Mouse (Mus musculus): ENCODE measurements around the gene Meaf6. TPM values are rescaled to one million over a fixed set of nuclear protein-coding genes. Genes with fewer than 3 reads are reported as not detected.
A peak's percentile ranks its signal among the peaks of the same experiment; 100 is the strongest.

The Meaf6 gene
- total and polyA plus RNA-seq, 3 experiments = 43.4 to 79.4 (median 54.2) TPM

DNA sequence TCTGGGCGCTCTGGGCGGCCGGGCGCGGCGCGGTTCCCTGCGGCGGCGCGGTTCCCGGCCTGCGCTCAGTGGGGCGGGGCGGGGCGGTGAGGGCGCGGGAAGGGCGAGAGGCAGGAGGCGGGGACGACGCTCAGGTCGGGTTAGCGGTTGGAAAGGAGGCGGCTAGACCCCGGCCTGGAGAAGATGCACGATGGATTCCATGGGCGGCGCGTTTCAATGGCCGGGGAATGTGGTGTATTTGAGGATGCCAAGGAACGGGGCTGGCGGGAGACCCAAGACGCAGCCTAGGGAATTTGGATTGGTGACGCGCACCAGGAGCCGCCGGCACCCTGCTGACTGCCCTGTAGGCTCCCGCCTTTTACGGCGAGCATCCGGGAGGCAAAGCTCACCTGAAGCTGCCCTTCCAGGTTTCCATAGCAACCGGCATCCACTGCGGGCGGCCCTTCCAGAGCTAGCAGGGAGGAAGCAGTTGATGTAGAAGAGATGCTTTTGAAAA is 460 bp downstream of the Meaf6 start:
- H3K27me3 ChIP-seq (ENCODE audit: insufficient read depth, low read length) = no peaks in the 10 kb centered on the region
- peak; percentile 60 for DNase-seq (ENCODE audit: low spot score)
- peaks cover 61% of the 10 kb centered on the region for H3K36me3 ChIP-seq (replicated peaks)
- no peaks in the 10 kb centered on the region for H3K9me3 ChIP-seq (replicated peaks)
- H3K4me3 ChIP-seq (ENCODE audit: low read depth, low read length) = peak overlapping the region; percentile 91
- TF ChIP-seq GATA1 (IDR thresholded peaks at IDR 0.05; ENCODE audit: borderline replicate concordance, low read length) = no peak
- TF ChIP-seq CTCF (IDR thresholded peaks at IDR 0.05; ENCODE audit: low read depth, low read length) = no peak
- TF ChIP-seq POLR2AphosphoS5 (IDR thresholded peaks at IDR 0.05; ENCODE audit: insufficient replicate concordance, low read depth, low read length) = no peak
- no peak for TF ChIP-seq TAL1 (conservative IDR thresholded peaks at IDR 0.05; ENCODE audit: low read depth, low read length)
- TF ChIP-seq GATA2 (IDR thresholded peaks at IDR 0.05; ENCODE audit: borderline replicate concordance, low read depth, low read length) = no peak
- peak; percentile 66 for ATAC-seq (ENCODE audit: extremely low read depth, insufficient number of reproducible peaks, low FRiP score, poor library complexity, severe bottlenecking)
- peaks cover 34% of the 10 kb centered on the region for H3K4me1 ChIP-seq (ENCODE audit: insufficient read depth, low read depth, low read length)

DNA sequence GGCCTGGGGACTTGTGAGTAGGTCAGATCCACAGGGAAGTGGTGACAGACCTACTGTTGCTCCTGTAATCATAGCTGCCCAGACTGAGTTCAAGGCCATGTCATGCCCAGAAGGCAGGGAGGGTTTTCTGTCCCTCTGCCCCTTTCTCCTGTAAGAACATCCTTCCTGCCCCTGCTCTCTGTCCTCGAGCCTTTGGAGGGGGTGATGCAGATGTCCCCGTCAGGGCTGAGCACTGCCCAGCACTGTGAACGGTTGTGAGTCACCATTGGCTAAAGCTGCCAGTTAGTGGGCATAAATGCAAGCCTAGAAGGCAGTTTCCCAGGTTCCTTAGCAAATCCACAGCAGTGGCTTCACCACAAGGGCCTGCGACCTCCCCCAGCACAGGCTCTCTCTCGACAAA is 8.1 kb downstream of the Meaf6 start:
- Histone ChIP-seq H3K27me3 (ENCODE audit: insufficient read depth, low read length) (no peaks in the 10 kb centered on the region), H3K4me3 (ENCODE audit: low read depth, low read length) (no peak overlapping the region), H3K9me3 (replicated peaks) (peaks cover 4% of the 10 kb centered on the region), H3K36me3 (replicated peaks) (peaks cover 92% of the 10 kb centered on the region), H3K4me1 (ENCODE audit: insufficient read depth, low read depth, low read length) (peaks cover 6% of the 10 kb centered on the region)
- DNase-seq (ENCODE audit: low spot score) (no peak), ATAC-seq (ENCODE audit: extremely low read depth, insufficient number of reproducible peaks, low FRiP score, poor library complexity, severe bottlenecking) (no peak)
- no peak for TF ChIP-seq GATA1 (IDR thresholded peaks at IDR 0.05; ENCODE audit: borderline replicate concordance, low read length)
- no peak for TF ChIP-seq TAL1 (conservative IDR thresholded peaks at IDR 0.05; ENCODE audit: low read depth, low read length)
- no peak for TF ChIP-seq POLR2AphosphoS5 (IDR thresholded peaks at IDR 0.05; ENCODE audit: insufficient replicate concordance, low read depth, low read length)
- TF ChIP-seq CTCF (IDR thresholded peaks at IDR 0.05; ENCODE audit: low read depth, low read length) = no peak
- no peak for TF ChIP-seq GATA2 (IDR thresholded peaks at IDR 0.05; ENCODE audit: borderline replicate concordance, low read depth, low read length)

DNA sequence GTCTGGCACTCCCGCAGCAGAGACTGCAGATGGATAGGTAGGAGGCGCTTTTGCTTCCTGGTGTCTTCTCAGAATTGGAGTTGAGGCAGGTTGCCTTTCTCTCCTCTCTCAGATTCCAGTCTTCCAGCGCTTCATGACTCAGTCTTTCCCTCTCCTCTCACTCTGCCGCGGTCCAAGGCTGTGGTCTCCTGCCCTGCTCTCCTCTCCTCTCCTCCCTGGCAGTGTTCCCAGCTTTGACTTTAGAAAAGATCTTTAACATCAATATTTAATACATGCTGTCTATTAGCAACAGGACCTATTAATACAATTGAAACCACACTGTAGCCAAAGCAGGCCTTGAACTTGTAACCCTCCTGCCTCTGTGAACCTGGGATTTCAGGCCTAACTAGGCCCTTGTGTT is 11.1 kb downstream of the Meaf6 start:
- ATAC-seq (ENCODE audit: extremely low read depth, insufficient number of reproducible peaks, low FRiP score, poor library complexity, severe bottlenecking) (no peak), DNase-seq (ENCODE audit: low spot score) (no peak)
- Histone ChIP-seq H3K9me3 (replicated peaks) (peaks cover 4% of the 10 kb centered on the region), H3K4me3 (ENCODE audit: low read depth, low read length) (no peak overlapping the region), H3K4me1 (ENCODE audit: insufficient read depth, low read depth, low read length) (peaks cover 10% of the 10 kb centered on the region), H3K27me3 (ENCODE audit: insufficient read depth, low read length) (no peaks in the 10 kb centered on the region), H3K36me3 (replicated peaks) (peaks cover 86% of the 10 kb centered on the region)
- TF ChIP-seq GATA2 (IDR thresholded peaks at IDR 0.05; ENCODE audit: borderline replicate concordance, low read depth, low read length) = no peak
- TF ChIP-seq GATA1 (IDR thresholded peaks at IDR 0.05; ENCODE audit: borderline replicate concordance, low read length) = no peak
- no peak for TF ChIP-seq TAL1 (conservative IDR thresholded peaks at IDR 0.05; ENCODE audit: low read depth, low read length)
- no peak for TF ChIP-seq POLR2AphosphoS5 (IDR thresholded peaks at IDR 0.05; ENCODE audit: insufficient replicate concordance, low read depth, low read length)
- no peak for TF ChIP-seq CTCF (IDR thresholded peaks at IDR 0.05; ENCODE audit: low read depth, low read length)

DNA sequence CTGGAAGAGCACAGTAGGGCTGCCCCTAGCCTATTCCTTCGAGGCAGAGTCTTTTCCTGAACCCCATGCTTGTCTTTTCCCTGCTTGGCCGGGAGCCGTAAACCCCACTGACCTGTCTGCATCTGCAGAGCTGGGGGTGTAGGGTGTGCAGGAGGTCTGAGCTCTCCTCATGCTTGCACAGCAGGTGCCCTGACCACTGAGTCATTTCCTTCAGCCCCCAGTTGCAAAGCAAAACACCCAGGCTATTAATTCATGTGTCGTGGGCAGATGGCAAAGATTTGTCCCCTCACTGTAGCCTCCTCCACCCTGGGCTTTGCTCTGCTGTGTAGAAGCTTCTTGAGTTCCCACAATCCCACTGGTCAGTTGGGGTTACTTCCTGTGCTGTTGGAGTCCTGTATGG is 12.5 kb downstream of the Meaf6 start:
- no peak for DNase-seq (ENCODE audit: low spot score)
- H3K4me1 ChIP-seq (ENCODE audit: insufficient read depth, low read depth, low read length) = peaks cover 10% of the 10 kb centered on the region
- peaks cover 87% of the 10 kb centered on the region for H3K36me3 ChIP-seq (replicated peaks)
- H3K4me3 ChIP-seq (ENCODE audit: low read depth, low read length) = no peak overlapping the region
- no peaks in the 10 kb centered on the region for H3K9me3 ChIP-seq (replicated peaks)
- TF ChIP-seq CTCF (IDR thresholded peaks at IDR 0.05; ENCODE audit: low read depth, low read length) = no peak
- TF ChIP-seq GATA1 (IDR thresholded peaks at IDR 0.05; ENCODE audit: borderline replicate concordance, low read length) = no peak
- TF ChIP-seq TAL1 (conservative IDR thresholded peaks at IDR 0.05; ENCODE audit: low read depth, low read length) = no peak
- TF ChIP-seq POLR2AphosphoS5 (IDR thresholded peaks at IDR 0.05; ENCODE audit: insufficient replicate concordance, low read depth, low read length) = no peak
- no peak for TF ChIP-seq GATA2 (IDR thresholded peaks at IDR 0.05; ENCODE audit: borderline replicate concordance, low read depth, low read length)
- H3K27me3 ChIP-seq (ENCODE audit: insufficient read depth, low read length) = no peaks in the 10 kb centered on the region
- ATAC-seq (ENCODE audit: extremely low read depth, insufficient number of reproducible peaks, low FRiP score, poor library complexity, severe bottlenecking) = no peak

DNA sequence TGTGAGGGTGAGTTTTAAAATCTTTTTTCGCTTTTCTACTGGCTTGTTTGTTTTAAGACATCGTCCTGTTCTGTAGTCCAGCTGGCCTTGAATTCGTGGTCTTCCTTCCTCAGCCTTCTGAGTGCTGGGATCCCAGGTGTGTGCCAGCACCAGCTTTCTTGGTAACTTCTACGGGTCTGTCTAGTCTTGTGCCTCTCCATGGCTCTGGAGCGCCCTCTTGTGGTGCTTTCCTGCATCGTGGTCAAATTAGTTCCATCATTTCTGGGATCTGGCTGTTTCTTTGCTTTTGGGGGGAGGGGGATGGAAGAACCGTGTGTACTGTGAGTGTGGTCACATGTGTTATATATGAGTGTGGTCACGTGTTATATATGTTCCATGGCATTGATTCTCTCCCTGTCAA is 14.5 kb downstream of the Meaf6 start:
- H3K4me3 ChIP-seq (ENCODE audit: low read depth, low read length) = no peak overlapping the region
- ATAC-seq (ENCODE audit: extremely low read depth, insufficient number of reproducible peaks, low FRiP score, poor library complexity, severe bottlenecking) (peak; percentile 45; the same call in 1 of the 2 replicates), DNase-seq (ENCODE audit: low spot score) (peak; percentile 74)
- TF ChIP-seq CTCF (IDR thresholded peaks at IDR 0.05; ENCODE audit: low read depth, low read length) (peak; percentile 86), GATA1 (IDR thresholded peaks at IDR 0.05; ENCODE audit: borderline replicate concordance, low read length) (no peak)
- H3K27me3 ChIP-seq (ENCODE audit: insufficient read depth, low read length) = no peaks in the 10 kb centered on the region
- H3K4me1 ChIP-seq (ENCODE audit: insufficient read depth, low read depth, low read length) = peaks cover 7% of the 10 kb centered on the region
- no peaks in the 10 kb centered on the region for H3K9me3 ChIP-seq (replicated peaks)
- H3K36me3 ChIP-seq (replicated peaks) = peaks cover 88% of the 10 kb centered on the region

DNA sequence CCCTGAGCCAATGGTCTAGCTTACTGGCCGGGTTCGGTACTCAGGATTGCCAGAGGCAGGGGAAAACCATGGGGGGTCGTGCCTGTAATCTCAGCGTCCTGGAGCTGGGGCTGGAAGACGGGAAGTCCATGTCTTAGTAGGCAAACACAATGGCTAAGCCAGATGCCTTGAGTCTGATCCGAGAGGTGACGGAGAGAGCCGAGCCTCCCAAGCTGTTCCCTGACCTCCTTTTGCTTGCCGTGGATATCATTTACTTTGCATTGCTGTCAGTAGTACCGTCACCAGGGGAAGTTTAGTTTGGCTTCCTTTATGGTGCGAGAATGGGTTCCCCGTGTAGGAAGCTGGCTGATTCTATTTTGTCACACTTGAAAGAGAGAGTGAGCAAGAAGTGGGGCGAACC is 16.4 kb downstream of the Meaf6 start:
- no peaks in the 10 kb centered on the region for H3K27me3 ChIP-seq (ENCODE audit: insufficient read depth, low read length)
- peaks cover 7% of the 10 kb centered on the region for H3K4me1 ChIP-seq (ENCODE audit: insufficient read depth, low read depth, low read length)
- no peak for TF ChIP-seq GATA2 (IDR thresholded peaks at IDR 0.05; ENCODE audit: borderline replicate concordance, low read depth, low read length)
- TF ChIP-seq TAL1 (conservative IDR thresholded peaks at IDR 0.05; ENCODE audit: low read depth, low read length) = no peak
- TF ChIP-seq GATA1 (IDR thresholded peaks at IDR 0.05; ENCODE audit: borderline replicate concordance, low read length) = no peak
- no peak for TF ChIP-seq CTCF (IDR thresholded peaks at IDR 0.05; ENCODE audit: low read depth, low read length)
- TF ChIP-seq POLR2AphosphoS5 (IDR thresholded peaks at IDR 0.05; ENCODE audit: insufficient replicate concordance, low read depth, low read length) = no peak
- peaks cover 89% of the 10 kb centered on the region for H3K36me3 ChIP-seq (replicated peaks)
- no peak for ATAC-seq (ENCODE audit: extremely low read depth, insufficient number of reproducible peaks, low FRiP score, poor library complexity, severe bottlenecking)
- no peak overlapping the region for H3K4me3 ChIP-seq (ENCODE audit: low read depth, low read length)
- H3K9me3 ChIP-seq (replicated peaks) = no peaks in the 10 kb centered on the region
- no peak for DNase-seq (ENCODE audit: low spot score)
